Mouse (Mus musculus) MEL (cell line): Measurements from ENCODE around the gene Gm37240. TPM values are rescaled to one million over a fixed set of nuclear protein-coding genes. Genes with fewer than 3 reads are reported as not detected.

Experiments used
- DNase-seq: peaks from one replicate; pipeline ENCODE4 v3.0.0; 2011; ENCODE audit warnings: low read depth, low spot score
- H3K27ac ChIP-seq: 2 replicates; pipeline ENCODE4 v1.5.1; 2012; ENCODE audit warnings: low read depth, mild to moderate bottlenecking, control low read depth, low read length, moderate library complexity; ENCODE audit not compliant: control insufficient read depth
- H3K27me3 ChIP-seq, 2 experiments: fragments of 150-350 bp in 1 of 2; sonication (generic) in 1 of 2; 2 replicates each; pipeline ENCODE4 v1.6.1; 2012; ENCODE audit warnings: low read length in 2 of 2, mild to moderate bottlenecking in 2 of 2, improper control_type of control experiment in 1 of 2, moderate library complexity in 1 of 2; ENCODE audit not compliant: insufficient read depth in 2 of 2, control insufficient read depth in 1 of 2
- H3K36me3 ChIP-seq, 2 experiments: 2 replicates each; pipeline ENCODE4 v1.6.1; 2012 to 2014; ENCODE audit warnings: low read length in 2 of 2, improper control_type of control experiment in 1 of 2, inconsistent platforms in 1 of 2, mild to moderate bottlenecking in 1 of 2; ENCODE audit not compliant: insufficient read depth in 2 of 2, control insufficient read depth in 1 of 2
- H3K4me1 ChIP-seq, 2 experiments: fragments of 150-350 bp in 1 of 2; sonication (generic) in 1 of 2; 2 replicates each; pipeline ENCODE4 v1.6.1; 2012; ENCODE audit warnings: low read length in 2 of 2, improper control_type of control experiment in 1 of 2, mild to moderate bottlenecking in 1 of 2; ENCODE audit not compliant: insufficient read depth in 2 of 2, control insufficient read depth in 1 of 2
- H3K4me3 ChIP-seq, 2 experiments: fragments of 150-350 bp in 1 of 2; sonication (generic) in 1 of 2; 2 replicates each; pipeline ENCODE4 v1.5.1; 2012; ENCODE audit warnings: low read depth in 2 of 2, low read length in 2 of 2, mild to moderate bottlenecking in 2 of 2, moderate library complexity in 2 of 2, control low read depth in 1 of 2, improper control_type of control experiment in 1 of 2; ENCODE audit not compliant: control insufficient read depth in 1 of 2, insufficient read depth in 1 of 2
- H3K79me2 ChIP-seq: 2 replicates; pipeline ENCODE4 v1.6.1; 2012; ENCODE audit warnings: mild to moderate bottlenecking, low read length, moderate library complexity; ENCODE audit not compliant: control insufficient read depth, poor library complexity, insufficient read depth
- H3K9ac ChIP-seq: 2 replicates; pipeline ENCODE4 v1.6.1; 2012; ENCODE audit warnings: low read depth, mild to moderate bottlenecking, control low read depth, low read length, moderate library complexity; ENCODE audit not compliant: control insufficient read depth, poor library complexity, severe bottlenecking
- H3K9me3 ChIP-seq: fragments of 150-350 bp; sonication (generic); replicated peaks from 2 replicates; pipeline ENCODE4 v1.6.1; 2012; ENCODE audit warnings: mild to moderate bottlenecking, low read length, improper control_type of control experiment, moderate library complexity; ENCODE audit not compliant: insufficient read depth
- EP300 ChIP-seq, 2 experiments: IDR thresholded peaks; 2 replicates each; pipeline ENCODE4 v1.6.1; 2011; ENCODE audit warnings: improper control_type of control experiment in 2 of 2, low read length in 2 of 2, low read depth in 1 of 2, mild to moderate bottlenecking in 1 of 2
- GABPA ChIP-seq: IDR thresholded peaks from 2 replicates; pipeline ENCODE4 v1.6.1; 2012; ENCODE audit warnings: low read depth, mild to moderate bottlenecking, inconsistent platforms, low read length, improper control_type of control experiment, moderate library complexity
- GATA1 ChIP-seq: IDR thresholded peaks from 2 replicates; pipeline ENCODE4 v1.6.1; 2011; ENCODE audit warnings: low read depth, low read length, improper control_type of control experiment
- HCFC1 ChIP-seq: IDR thresholded peaks from 2 replicates; pipeline ENCODE4 v1.6.1; 2012; ENCODE audit warnings: low read depth, mild to moderate bottlenecking, inconsistent platforms, low read length, improper control_type of control experiment, moderate library complexity
- MXI1 ChIP-seq: IDR thresholded peaks from 2 replicates; pipeline ENCODE4 v1.6.1; 2011; ENCODE audit warnings: mild to moderate bottlenecking, low read depth, low read length, improper control_type of control experiment
- NRF1 ChIP-seq: IDR thresholded peaks from 2 replicates; pipeline ENCODE4 v1.6.1; 2014; ENCODE audit warnings: low read depth, mild to moderate bottlenecking, inconsistent platforms, low read length, improper control_type of control experiment, moderate library complexity; ENCODE audit not compliant: poor library complexity, insufficient read depth, severe bottlenecking
- POLR2A ChIP-seq, 2 experiments: IDR thresholded peaks; 2 replicates each; pipeline ENCODE4 v1.6.1; 2011 to 2012; ENCODE audit warnings: low read length in 2 of 2, mild to moderate bottlenecking in 2 of 2, control low read depth in 1 of 2, improper control_type of control experiment in 1 of 2, low read depth in 1 of 2, moderate library complexity in 1 of 2; ENCODE audit not compliant: control insufficient read depth in 1 of 2, insufficient read depth in 1 of 2, poor library complexity in 1 of 2
- RAD21 ChIP-seq: IDR thresholded peaks from 2 replicates; pipeline ENCODE4 v1.6.1; 2011; ENCODE audit warnings: mild to moderate bottlenecking, low read depth, low read length, improper control_type of control experiment
- TCF12 ChIP-seq: IDR thresholded peaks from 2 replicates; pipeline ENCODE4 v1.6.1; 2014; ENCODE audit warnings: low read depth, mild to moderate bottlenecking, inconsistent platforms, low read length, improper control_type of control experiment, moderate library complexity
- UBTF ChIP-seq: IDR thresholded peaks from 2 replicates; pipeline ENCODE4 v1.6.1; 2012; ENCODE audit warnings: low read depth, mild to moderate bottlenecking, inconsistent platforms, low read length, improper control_type of control experiment, moderate library complexity, borderline replicate concordance; ENCODE audit not compliant: insufficient read depth
- polyA plus RNA-seq, 2 experiments: library from polyadenylated mRNA; stranded (reverse) in 1 of 2; unstranded in 1 of 2; fragments of >175 nt in 1 of 2; fragments of >200 nt in 1 of 2; gene quantifications; 2 replicates each; pipeline versions ENCODE4 v1.2.1 to v1.2.4; 2012; ENCODE audit warnings: low replicate concordance in 2 of 2, low read depth in 1 of 2; ENCODE audit not compliant: insufficient read length in 2 of 2, insufficient read depth in 1 of 2, missing spikeins in 1 of 2
- total RNA-seq: library from RNA; depleted of rRNA; stranded (reverse); fragments of 300-350 nt; gene quantifications from 2 replicates; pipeline ENCODE4 v1.2.3, GENCODE M21; 2012

Gene Gm37240
- total and polyA plus RNA-seq, 3 experiments, result 0.04 TPM; not detected in 2

- peak; percentile 48 for DNase-seq
- TF ChIP-seq EP300 (IDR thresholded peaks at IDR 0.05; ENCODE audit: low read depth in 1 of 2, low read length in 2 of 2), result no peak
- 0 out of 2 replicates have a peak, but pooled peaks have one; percentile 35 for TF ChIP-seq MXI1
- no peak for TF ChIP-seq UBTF
- no peak for TF ChIP-seq HCFC1
- no peak for TF ChIP-seq POLR2A (IDR thresholded peaks at IDR 0.05; ENCODE audit: control insufficient read depth in 1 of 2, insufficient read depth in 1 of 2, low read depth in 1 of 2, low read length in 2 of 2, poor library complexity in 1 of 2)
- no peak; the same call in 1 of the 2 replicates for TF ChIP-seq NRF1
- H3K36me3 ChIP-seq, result peaks cover 0 to 16% of the 10 kb centered on the region in 2 experiments; a peak in 2 of 4 replicates
- H3K27ac ChIP-seq, result no peak within 1 kb of the TSS
- H3K27me3 ChIP-seq, result peaks cover 0 to 1% of the 10 kb centered on the region in 2 experiments; a peak in 1 of 4 replicates
- no peaks in the 10 kb centered on the region for H3K79me2 ChIP-seq
- H3K4me3 ChIP-seq, result peak within 1 kb of the TSS; percentile 48 to 51; a peak in 3 of 4 replicates
- peaks cover 2 to 18% of the 10 kb centered on the region in 2 experiments; a peak in 3 of 4 replicates for H3K4me1 ChIP-seq
- peak within 1 kb of the TSS; percentile 49 for H3K9ac ChIP-seq
- H3K9me3 ChIP-seq, result no peaks in the 10 kb centered on the region
Measured at GRCm38 (mm10) chr3:84480006-84480897, 1407.1 kb downstream of the Gm37240 start, which contains the start of gene Fhdc1. Fhdc1 (minus strand) TSS chr3:84480429.

GRCm38 (mm10) chr3:84479293-84480005 is 1407.9 kb downstream of the Gm37240 start:
- Histone ChIP-seq H3K79me2 (no peaks in the 10 kb centered on the region), H3K9ac (peak overlapping the region; percentile 49), H3K9me3 (no peaks in the 10 kb centered on the region), H3K27me3 (peaks cover 0 to 1% of the 10 kb centered on the region in 2 experiments; a peak in 1 of 4 replicates), H3K4me3 (peak overlapping the region; percentile 48 to 51; a peak in 3 of 4 replicates), H3K4me1 (peaks cover 2 to 18% of the 10 kb centered on the region in 2 experiments; a peak in 3 of 4 replicates), H3K36me3 (peaks cover 0 to 16% of the 10 kb centered on the region in 2 experiments; a peak in 2 of 4 replicates), H3K27ac (no peak overlapping the region)
- TF ChIP-seq MXI1 (0 out of 2 replicates have a peak, but pooled peaks have one; percentile 19), RAD21 (no peak), GATA1 (no peak), GABPA (no peak), NRF1 (peak; percentile 56; the same call in 1 of the 2 replicates), TCF12 (0 out of 2 replicates have a peak, but pooled peaks have one; percentile 22)
- DNase-seq, result peak; percentile 55
